Mouse (Mus musculus) MEL-GATA-1-ER (cell line): ENCODE measurements around the gene Sval3.

Source experiments
- DNase-seq: peaks from one replicate; pipeline ENCODE4 v3.0.0-alpha.2; 2012; ENCODE audit warnings: low read depth; ENCODE audit errors: extremely low read depth

Sval3 gene

DNA sequence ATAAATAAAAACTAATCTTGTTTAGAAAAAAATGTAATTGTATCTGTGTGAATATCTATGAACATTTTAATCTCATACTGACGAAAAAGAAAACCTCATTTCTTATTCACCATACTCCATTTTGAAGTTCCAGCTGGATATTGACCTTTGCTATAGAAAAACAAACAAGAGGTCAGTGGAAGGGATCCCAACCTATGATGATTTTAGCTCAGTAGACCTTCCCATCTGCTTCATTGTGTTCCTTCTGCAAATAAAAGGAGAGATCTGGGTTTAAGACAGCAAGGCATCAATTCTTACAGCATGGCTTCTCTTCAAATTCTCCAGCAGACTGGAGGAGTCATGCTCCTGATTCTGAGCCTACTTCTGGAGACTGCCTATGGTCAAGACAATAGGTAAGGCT is at the start of gene Sval3:
TSS of gene Sval3 (plus strand) at position 301 of the 400 bp plus-strand sequence.
- DNase-seq = no peak

DNA sequence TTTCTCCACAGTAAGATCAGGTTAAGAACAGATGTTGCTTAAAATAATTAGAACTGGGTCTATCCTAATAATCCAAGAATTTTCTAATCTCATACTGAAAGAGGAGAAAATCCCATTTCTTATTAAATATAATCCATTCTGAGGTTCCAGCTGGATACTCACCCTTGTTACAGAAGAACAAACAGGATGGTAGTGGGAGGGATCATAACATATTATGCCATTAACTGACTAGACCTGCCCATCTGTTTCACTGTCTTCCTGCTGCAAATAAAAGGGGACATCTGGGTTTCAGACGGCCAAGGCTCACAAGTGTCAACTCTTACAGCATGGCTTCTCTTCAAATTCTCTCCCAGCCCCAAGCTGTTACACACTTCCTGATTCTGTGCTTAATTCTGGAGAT is 16.6 kb upstream of the Sval3 start, which contains the start of gene Sval1:
TSS of gene Sval1 (plus strand) at position 301 of the 400 bp plus-strand sequence.
- no peak for DNase-seq
